Mouse (Mus musculus) megakaryocyte, adult 5-6 weeks (primary cell): ENCODE data around the gene Postn. TPM values are rescaled to one million over a fixed set of nuclear protein-coding genes. Genes with fewer than 3 reads are reported as not detected.
A peak's percentile ranks its signal among the peaks of the same experiment; 100 is the strongest.

Experiments used
- ATAC-seq: 2 replicates; pipeline ENCODE4 v1.8.0; 2016; ENCODE audit warnings: mild to moderate bottlenecking, inconsistent platforms; ENCODE audit not compliant: poor library complexity, severe bottlenecking
- total RNA-seq, 2 experiments: library from RNA; stranded (forward) in 1 of 2; stranded (reverse) in 1 of 2; fragments of 153-499, 151-499 nt in 1 of 2; fragments of 221-1000, 200-1000 nt in 1 of 2; gene quantifications; 2 replicates each; pipeline versions ENCODE4 v1.2.3 to v1.2.4; 2015 to 2017

The Postn gene
- 0.27 TPM in 1 of 2 replicates, not detected in the other for total RNA-seq (2015)
- not detected in 2 replicates for total RNA-seq (2017)

- ATAC-seq, result no peak
These were observed at the start of gene Postn for GRCm38 (mm10) chr3:54360897-54361296. Gene Postn, plus strand, starts transcription at chr3:54361109.

DNA sequence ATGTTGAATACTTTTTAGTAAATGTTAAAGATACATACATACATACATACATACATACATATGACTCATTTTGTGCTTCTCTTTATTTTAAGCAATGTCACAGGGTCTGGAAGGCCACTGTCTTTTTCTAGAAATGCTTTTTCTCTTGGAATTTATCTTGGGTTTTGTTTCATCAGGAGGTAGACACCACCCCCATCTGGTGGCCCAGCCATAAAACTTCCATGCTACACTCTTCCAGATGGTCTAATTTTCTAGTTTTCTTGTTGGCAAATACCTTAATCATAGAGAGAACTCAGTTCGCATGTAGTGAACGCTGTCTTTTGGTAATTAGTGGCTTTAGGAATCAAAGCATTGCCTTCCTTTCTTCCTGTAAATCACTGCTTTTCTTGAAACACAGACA is 46.9 kb upstream of the Postn start:
- no peak for ATAC-seq

GRCm38 (mm10) chr3:54352891-54353652 is 7.8 kb upstream of the Postn start:
- peak; percentile 90 for ATAC-seq

- 0 out of 2 replicates have a peak, but pooled peaks have one; percentile 14 for ATAC-seq
These were observed 3.3 kb upstream of the Postn start for GRCm38 (mm10) chr3:54357561-54357960.

DNA sequence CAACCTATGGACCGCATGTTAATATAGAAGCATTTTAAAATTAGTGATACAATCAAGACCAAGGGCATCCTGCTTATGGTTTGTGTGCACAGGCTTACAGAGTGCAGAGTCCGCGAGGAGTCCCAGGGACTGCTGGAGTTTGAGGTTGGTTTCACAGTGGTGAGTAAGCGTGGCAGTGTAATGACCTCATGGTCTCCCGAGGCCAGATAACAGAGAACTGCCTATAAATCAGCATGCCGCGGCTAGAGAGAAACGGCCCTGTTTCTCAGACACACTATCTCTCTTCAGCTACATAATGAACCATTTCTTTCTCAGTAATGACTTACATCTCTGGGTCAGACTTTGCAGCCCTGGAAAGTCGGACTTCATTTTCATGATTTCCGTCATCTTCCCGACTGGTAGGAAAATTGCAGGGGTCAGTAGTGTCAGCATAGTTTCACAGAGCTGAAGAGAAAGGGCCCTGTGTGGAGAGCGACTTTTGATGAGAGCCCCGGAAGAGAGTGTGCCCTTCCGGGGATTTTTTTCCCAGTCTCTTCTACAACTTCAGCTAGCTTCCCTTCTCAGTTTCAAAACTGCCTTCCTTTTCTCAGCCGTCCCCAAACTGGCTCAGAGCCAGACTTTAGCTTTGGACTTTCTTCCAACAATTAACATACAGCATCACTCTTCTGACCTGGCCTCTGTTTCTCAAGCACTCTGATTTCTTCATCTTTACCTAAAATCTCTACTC is 2.3 kb upstream of the Postn start:
- ATAC-seq, result peak; percentile 51

GRCm38 (mm10) chr3:54361656-54362055 is 747 bp downstream of the Postn start:
- ATAC-seq, result no peak

GRCm38 (mm10) chr3:54371015-54371414 is 10.1 kb downstream of the Postn start:
- ATAC-seq, result no peak

DNA sequence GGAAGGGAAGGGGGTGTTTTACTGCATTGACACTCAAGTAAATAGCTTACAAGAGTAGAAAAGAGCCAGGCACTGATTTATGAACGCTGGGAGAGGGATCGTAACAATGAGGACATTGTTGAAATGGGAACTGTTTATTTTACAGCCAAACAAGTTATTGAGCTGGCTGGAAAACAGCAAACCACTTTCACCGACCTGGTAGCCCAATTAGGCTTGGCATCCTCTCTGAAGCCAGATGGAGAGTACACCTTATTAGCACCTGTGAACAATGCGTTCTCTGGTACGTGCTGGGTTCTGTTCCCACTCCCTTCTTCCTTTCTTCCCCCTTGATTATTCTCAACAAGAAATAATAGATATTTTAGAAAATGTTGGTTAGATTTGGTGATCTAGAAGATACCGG is 11.7 kb downstream of the Postn start:
- ATAC-seq, result no peak

DNA sequence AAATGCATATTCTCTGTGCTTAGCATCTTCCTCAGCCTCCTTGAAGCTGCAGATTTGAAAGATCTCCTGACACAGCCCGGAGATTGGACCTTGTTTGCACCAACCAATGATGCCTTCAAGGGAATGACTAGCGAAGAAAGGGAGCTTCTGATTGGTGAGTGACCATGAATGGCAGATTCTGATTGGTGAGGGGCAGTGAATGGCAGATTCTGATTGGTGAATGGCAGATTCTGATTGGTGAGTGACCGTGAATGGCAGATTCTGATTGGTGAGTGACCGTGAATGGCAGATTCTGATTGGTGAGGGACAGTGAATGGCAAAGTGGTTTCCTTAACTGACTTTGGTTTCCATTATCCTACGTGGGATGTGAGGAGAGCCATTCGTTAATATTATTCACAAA is 15.1 kb downstream of the Postn start:
- no peak for ATAC-seq

GRCm38 (mm10) chr3:54377647-54378046 is 16.7 kb downstream of the Postn start:
- no peak for ATAC-seq

- ATAC-seq, result no peak
These were observed 17.2 kb downstream of the Postn start for GRCm38 (mm10) chr3:54378135-54378534.

- ATAC-seq, result no peak
These were observed 19.1 kb downstream of the Postn start for GRCm38 (mm10) chr3:54379981-54380380.

DNA sequence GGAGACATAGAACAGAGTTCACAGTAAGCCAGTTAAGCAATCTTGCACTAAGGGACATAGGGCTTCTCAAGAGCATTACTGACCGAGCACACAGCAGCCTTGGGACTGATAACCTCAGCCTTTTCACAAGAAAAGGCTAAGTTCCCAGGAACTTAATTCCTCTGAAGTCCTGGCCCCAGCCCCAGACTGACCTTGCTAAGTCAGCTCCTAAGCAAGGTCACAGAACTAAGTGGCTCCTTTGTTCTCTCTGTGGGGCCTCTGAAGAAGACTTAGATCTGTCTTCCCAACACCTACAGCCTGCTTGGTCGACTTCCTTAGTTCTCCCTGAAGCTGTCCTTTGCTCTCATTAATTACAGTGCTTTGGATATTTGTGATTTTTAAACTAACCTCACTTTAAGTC is 38.4 kb downstream of the Postn start:
- ATAC-seq, result no peak

- ATAC-seq, result no peak
These were observed 39.0 kb downstream of the Postn start for GRCm38 (mm10) chr3:54399911-54400310.

- ATAC-seq, result no peak
These were observed 39.7 kb downstream of the Postn start for GRCm38 (mm10) chr3:54400617-54401016.

GRCm38 (mm10) chr3:54401706-54402105 is 40.8 kb downstream of the Postn start:
- ATAC-seq, result no peak

GRCm38 (mm10) chr3:54403791-54404190 is 42.9 kb downstream of the Postn start:
- ATAC-seq, result no peak

DNA sequence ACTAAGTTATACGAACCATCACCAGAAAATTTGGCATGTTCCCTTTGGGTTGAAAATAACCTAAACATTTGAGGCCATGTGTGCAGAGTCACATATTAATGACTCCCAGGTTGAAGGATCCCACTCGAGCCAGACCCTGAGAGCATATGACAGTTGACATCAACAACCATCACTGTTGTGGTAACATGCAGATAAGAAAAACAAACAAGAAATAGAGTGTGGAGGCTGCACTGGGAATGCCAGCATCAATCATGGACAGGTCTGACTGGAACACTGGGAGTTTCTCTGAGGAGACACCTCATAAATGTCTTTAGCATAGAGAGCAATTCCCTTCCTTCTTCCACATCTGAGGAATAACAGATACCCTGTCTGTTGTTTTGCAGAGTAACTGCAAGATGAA is 45.7 kb downstream of the Postn start:
- no peak for ATAC-seq

DNA sequence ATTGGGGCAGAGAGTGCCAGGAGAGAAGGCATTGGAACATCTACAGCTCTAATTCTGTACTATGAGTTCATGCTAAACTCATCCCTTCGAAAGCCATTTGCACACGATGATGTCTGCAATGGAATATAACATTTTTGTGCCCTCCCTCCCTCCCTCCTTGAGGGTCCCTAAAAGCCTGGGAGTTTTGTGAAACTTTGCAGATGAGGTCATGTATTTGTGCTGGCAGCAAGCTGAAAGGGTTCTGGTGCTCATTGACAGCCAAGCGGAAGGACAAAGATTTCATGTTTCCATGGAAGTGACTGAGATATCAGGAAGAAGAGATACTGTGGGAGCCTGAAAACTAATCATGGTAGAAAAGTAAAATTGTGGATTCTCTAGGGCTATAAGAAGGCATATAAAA is 50.1 kb downstream of the Postn start:
- ATAC-seq, result no peak

- no peak for ATAC-seq
These were observed 52.1 kb downstream of the Postn start for GRCm38 (mm10) chr3:54412885-54413583.

- no peak for ATAC-seq
These were observed 52.6 kb downstream of the Postn start for GRCm38 (mm10) chr3:54413584-54413897.

GRCm38 (mm10) chr3:54414386-54414785 is 53.5 kb downstream of the Postn start:
- no peak for ATAC-seq
